Mouse (Mus musculus): ENCODE measurements around the gene Naglu.

The Naglu gene

GRCm38 (mm10) chr11:101069391-101070188, at the start of gene Naglu:
TSS of gene Naglu (plus strand) at chr11:101070012.
- peak; percentile 95 for DNase-seq

- peak; percentile 66 for DNase-seq
These were observed 46.4 kb upstream of the Naglu start for GRCm38 (mm10) chr11:101023371-101023770.

- DNase-seq = no peak
These were observed 45.8 kb upstream of the Naglu start for GRCm38 (mm10) chr11:101024001-101024400.

GRCm38 (mm10) chr11:101027121-101027520, 42.7 kb upstream of the Naglu start:
- no peak for DNase-seq

- no peak for DNase-seq
These were observed 40.5 kb upstream of the Naglu start for GRCm38 (mm10) chr11:101029320-101029719.

- DNase-seq = no peak
These were observed 39.5 kb upstream of the Naglu start for GRCm38 (mm10) chr11:101030136-101030807.

GRCm38 (mm10) chr11:101030808-101031156, 39.0 kb upstream of the Naglu start:
- DNase-seq = no peak

- no peak for DNase-seq
These were observed 38.3 kb upstream of the Naglu start for GRCm38 (mm10) chr11:101031470-101031869.

GRCm38 (mm10) chr11:101033856-101034500, 35.8 kb upstream of the Naglu start:
- DNase-seq = no peak

- no peak for DNase-seq
These were observed 35.0 kb upstream of the Naglu start for GRCm38 (mm10) chr11:101034614-101035327.

GRCm38 (mm10) chr11:101035328-101035695, 34.5 kb upstream of the Naglu start:
- no peak for DNase-seq

- DNase-seq = no peak
These were observed 32.0 kb upstream of the Naglu start for GRCm38 (mm10) chr11:101037795-101038194.

- DNase-seq = no peak
These were observed 24.0 kb upstream of the Naglu start for GRCm38 (mm10) chr11:101045826-101046225.

- no peak for DNase-seq
These were observed 23.4 kb upstream of the Naglu start for GRCm38 (mm10) chr11:101046440-101046839.

- no peak for DNase-seq
These were observed 22.3 kb upstream of the Naglu start for GRCm38 (mm10) chr11:101047502-101047901.

- peak; percentile 68 for DNase-seq
These were observed 19.5 kb upstream of the Naglu start for GRCm38 (mm10) chr11:101050359-101050758.

- no peak for DNase-seq
These were observed 18.7 kb upstream of the Naglu start for GRCm38 (mm10) chr11:101051051-101051493.

GRCm38 (mm10) chr11:101051617-101052016, 18.2 kb upstream of the Naglu start:
- no peak for DNase-seq

GRCm38 (mm10) chr11:101052751-101053473, 16.9 kb upstream of the Naglu start:
- DNase-seq = no peak

- DNase-seq = no peak
These were observed 15.8 kb upstream of the Naglu start for GRCm38 (mm10) chr11:101053974-101054373.

GRCm38 (mm10) chr11:101055418-101055817, 14.4 kb upstream of the Naglu start:
- DNase-seq = no peak

- DNase-seq = no peak
These were observed 12.9 kb upstream of the Naglu start for GRCm38 (mm10) chr11:101056885-101057284.
